Mouse (Mus musculus) hindbrain, embryonic 10.5 days (tissue): ENCODE measurements around the gene Cyp3a13. TPM values are rescaled to one million over a fixed set of nuclear protein-coding genes. Genes with fewer than 3 reads are reported as not detected.
"Not testable (repeated sequence)": the region's sequence is repeated elsewhere in the genome, so short reads cannot be mapped to it uniquely, and the experiment has no call there.

Source experiments
- DNase-seq: peaks from one replicate; pipeline ENCODE4 v3.0.0-alpha.2; 2017; ENCODE audit warnings: low spot score
- H3K27ac ChIP-seq: fragments of 300-500 bp; sonication (generic); 2 replicates; pipeline ENCODE4 v1.5.1; 2016; ENCODE audit warnings: mild to moderate bottlenecking, moderate library complexity
- H3K27me3 ChIP-seq: fragments of 300-500 bp; sonication (generic); 2 replicates; pipeline ENCODE4 v1.6.1; 2016; ENCODE audit warnings: mild to moderate bottlenecking; ENCODE audit not compliant: poor library complexity, insufficient read depth, severe bottlenecking
- H3K36me3 ChIP-seq: fragments of 300-500 bp; sonication (generic); 2 replicates; pipeline ENCODE4 v1.6.1; 2016; ENCODE audit warnings: mild to moderate bottlenecking, moderate library complexity
- H3K4me1 ChIP-seq: fragments of 300-500 bp; sonication (generic); replicated peaks from 2 replicates; pipeline ENCODE4 v1.6.1; 2016; ENCODE audit warnings: mild to moderate bottlenecking
- H3K4me3 ChIP-seq: fragments of 300-500 bp; sonication (generic); 2 replicates; pipeline ENCODE4 v1.5.1; 2016; ENCODE audit warnings: mild to moderate bottlenecking, moderate library complexity
- H3K9me3 ChIP-seq: fragments of 300-500 bp; sonication (generic); 2 replicates; pipeline ENCODE4 v1.6.1; 2016; ENCODE audit warnings: mild to moderate bottlenecking, moderate library complexity
- WGBS: fragments of 180-500 bp; shearing (Covaris S2); methylation state at CpG from one replicate; pipeline ENCODE4 v1.1.7; 2016; 5-methylcytosine and 5-hydroxymethylcytosine counted together
- polyA plus RNA-seq: library from polyadenylated mRNA; unstranded; fragments of >200 nt; fragmentation: Nextera tagmentation; extraction: Ambion mirVana; gene quantifications from 2 replicates; pipeline ENCODE4 v1.2.1, GENCODE M21; 2016

The Cyp3a13 gene
- not detected in 2 replicates for polyA plus RNA-seq

- H3K27me3 ChIP-seq: no peaks in the 10 kb centered on the region
- H3K4me1 ChIP-seq: no peaks in the 10 kb centered on the region
- H3K36me3 ChIP-seq: no peaks in the 10 kb centered on the region
- H3K4me3 ChIP-seq: no peak within 1 kb of the TSS
- no peak for DNase-seq
- WGBS: 53% methylated on average over 2 of the region's 2 CpGs
- H3K9me3 ChIP-seq: no peaks in the 10 kb centered on the region
- no peak within 1 kb of the TSS for H3K27ac ChIP-seq
Observed at GRCm38 (mm10) chr5:137921532-137921931, at the start of gene Cyp3a13. TSS of gene Cyp3a13 (minus strand) at chr5:137921619.

GRCm38 (mm10) chr5:137966492-137966891 lies 45.1 kb upstream of the Cyp3a13 start:
- no peak for DNase-seq
- peaks cover 10% of the 10 kb centered on the region; the same call in 1 of the 2 replicates for H3K4me1 ChIP-seq
- H3K27me3 ChIP-seq: no peaks in the 10 kb centered on the region
- no peak overlapping the region for H3K4me3 ChIP-seq
- no peaks in the 10 kb centered on the region for H3K36me3 ChIP-seq
- no peak overlapping the region for H3K27ac ChIP-seq
- no peaks in the 10 kb centered on the region for H3K9me3 ChIP-seq

GRCm38 (mm10) chr5:137962945-137963344 lies 41.5 kb upstream of the Cyp3a13 start, which contains the start of gene Gjc3:
TSS of gene Gjc3 (minus strand) at chr5:137963098.
- no peaks in the 10 kb centered on the region for H3K27me3 ChIP-seq
- no peaks in the 10 kb centered on the region for H3K36me3 ChIP-seq
- 44% methylated on average over 8 of the region's 8 CpGs for WGBS
- peaks cover 10% of the 10 kb centered on the region; the same call in 1 of the 2 replicates for H3K4me1 ChIP-seq
- no peaks in the 10 kb centered on the region for H3K9me3 ChIP-seq
- no peak within 1 kb of the TSS for H3K4me3 ChIP-seq
- peak; percentile 15 for DNase-seq
- peak within 1 kb of the TSS; percentile 24; the same call in 1 of the 2 replicates for H3K27ac ChIP-seq

DNA sequence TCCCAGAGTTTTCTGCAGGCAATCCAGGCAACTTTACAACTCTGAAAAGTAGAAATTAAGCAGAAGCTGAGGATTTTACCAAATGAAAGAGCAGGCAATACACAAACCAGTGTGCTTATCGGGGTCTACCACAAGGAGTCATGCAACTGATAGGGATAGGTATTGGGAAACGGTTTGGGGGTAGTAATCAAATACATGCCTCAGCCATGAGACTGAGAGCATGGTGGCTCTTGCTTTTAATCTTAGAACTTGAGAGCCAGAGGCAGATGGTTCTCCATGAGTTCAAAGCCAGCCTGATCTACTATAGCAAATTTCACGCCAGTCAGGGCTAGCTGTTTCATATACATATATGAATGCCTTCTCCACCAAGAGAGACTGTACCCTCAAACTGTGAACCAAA lies 35.0 kb upstream of the Cyp3a13 start:
- Histone ChIP-seq H3K9me3 (no peaks in the 10 kb centered on the region), H3K27ac (no peak overlapping the region), H3K4me1 (no peaks in the 10 kb centered on the region), H3K27me3 (no peaks in the 10 kb centered on the region), H3K36me3 (no peaks in the 10 kb centered on the region), H3K4me3 (no peak overlapping the region)
- WGBS: 89% methylated on average over 3 of the region's 3 CpGs
- no peak for DNase-seq

GRCm38 (mm10) chr5:137951218-137951617 lies 29.8 kb upstream of the Cyp3a13 start:
- Histone ChIP-seq H3K27me3 (no peaks in the 10 kb centered on the region), H3K4me3 (no peak overlapping the region), H3K9me3 (no peaks in the 10 kb centered on the region), H3K4me1 (no peaks in the 10 kb centered on the region), H3K27ac (no peak overlapping the region), H3K36me3 (no peaks in the 10 kb centered on the region)
- no peak for DNase-seq
- WGBS: 44% methylated on average over 6 of the region's 6 CpGs

DNA sequence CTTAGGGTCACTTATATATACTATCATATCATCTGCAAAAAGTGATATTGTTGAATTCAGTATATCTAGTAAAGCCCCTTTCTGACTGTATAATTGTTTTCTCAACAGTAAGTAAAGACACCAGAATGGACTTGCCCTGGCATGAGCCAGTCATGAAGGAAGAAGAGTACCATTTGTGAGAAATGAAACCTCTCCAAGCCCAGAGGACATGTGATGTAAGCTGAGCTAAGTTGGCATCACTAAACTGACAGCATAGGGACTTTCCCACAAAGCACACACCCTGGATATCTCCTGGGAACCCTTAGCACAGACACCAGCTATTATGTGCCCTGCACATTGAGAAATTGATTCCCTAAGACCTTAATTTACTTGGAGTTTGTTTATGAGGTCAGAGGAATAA lies 25.9 kb upstream of the Cyp3a13 start:
- Histone ChIP-seq H3K27me3 (no peaks in the 10 kb centered on the region), H3K4me1 (no peaks in the 10 kb centered on the region), H3K9me3 (no peaks in the 10 kb centered on the region), H3K4me3 (no peak overlapping the region), H3K36me3 (no peaks in the 10 kb centered on the region), H3K27ac (no peak overlapping the region)
- DNase-seq: no peak

- Histone ChIP-seq H3K27me3 (no peaks in the 10 kb centered on the region), H3K27ac (no peak overlapping the region), H3K9me3 (no peaks in the 10 kb centered on the region), H3K4me3 (no peak overlapping the region), H3K36me3 (no peaks in the 10 kb centered on the region), H3K4me1 (no peaks in the 10 kb centered on the region)
- DNase-seq: no peak
- 80% methylated on average over 1 of the region's 1 CpGs for WGBS
Observed at GRCm38 (mm10) chr5:137943133-137943532, 21.7 kb upstream of the Cyp3a13 start.

GRCm38 (mm10) chr5:137940948-137941347 lies 19.5 kb upstream of the Cyp3a13 start:
- Histone ChIP-seq H3K27me3 (no peaks in the 10 kb centered on the region), H3K4me1 (no peaks in the 10 kb centered on the region), H3K27ac (no peak overlapping the region), H3K9me3 (0 out of 2 replicates have a peak, but pooled peaks cover 2% of the 10 kb centered on the region), H3K36me3 (no peaks in the 10 kb centered on the region), H3K4me3 (no peak overlapping the region)
- DNase-seq: no peak
- 84% methylated on average over 4 of the region's 4 CpGs for WGBS

DNA sequence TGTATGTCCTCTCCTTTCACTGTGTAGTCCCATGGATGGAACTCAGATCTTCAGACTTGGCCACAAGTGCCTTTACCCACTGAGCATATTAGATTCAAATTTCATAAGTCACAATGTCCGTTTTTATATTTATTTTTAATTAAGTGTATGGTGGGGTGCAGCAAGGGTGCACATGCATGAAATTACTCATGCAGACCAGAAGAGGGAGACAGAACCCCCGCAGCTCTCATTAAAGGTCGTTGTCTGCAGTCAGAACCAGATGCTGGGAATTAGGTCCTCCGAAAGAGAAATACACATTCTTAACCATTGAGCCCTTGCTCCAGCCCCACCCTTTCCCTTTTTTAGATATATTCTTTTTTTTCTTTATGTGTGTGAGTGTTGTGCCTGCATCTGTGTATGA lies 15.8 kb upstream of the Cyp3a13 start:
- H3K9me3 ChIP-seq: 0 out of 2 replicates have a peak, but pooled peaks cover 2% of the 10 kb centered on the region
- H3K36me3 ChIP-seq: no peaks in the 10 kb centered on the region
- WGBS: 67% methylated on average over 4 of the region's 4 CpGs
- DNase-seq: no peak
- no peak overlapping the region for H3K27ac ChIP-seq
- no peaks in the 10 kb centered on the region for H3K27me3 ChIP-seq
- H3K4me1 ChIP-seq: no peaks in the 10 kb centered on the region
- H3K4me3 ChIP-seq: no peak overlapping the region

DNA sequence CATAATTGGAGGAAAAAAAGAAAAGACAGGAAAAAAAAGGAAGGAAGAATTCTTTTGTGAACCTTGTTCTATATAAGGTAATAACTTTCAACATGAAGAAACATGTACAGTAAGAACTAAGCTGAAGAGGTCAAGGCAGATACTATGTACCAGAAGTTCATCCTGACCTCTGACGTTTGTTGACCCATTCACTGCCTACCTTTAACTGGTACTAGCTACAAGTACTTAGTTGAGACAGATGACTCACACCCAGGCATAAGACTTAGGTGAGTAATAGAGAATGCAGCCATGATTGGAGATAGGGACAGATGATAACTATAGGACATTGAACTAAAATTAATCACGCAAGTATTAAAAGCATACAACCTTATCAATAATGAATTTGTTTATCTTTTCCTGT lies 15.1 kb upstream of the Cyp3a13 start:
- no peaks in the 10 kb centered on the region for H3K4me1 ChIP-seq
- H3K27me3 ChIP-seq: no peaks in the 10 kb centered on the region
- no peak for DNase-seq
- WGBS: 91% methylated on average over 2 of the region's 2 CpGs
- no peak overlapping the region for H3K4me3 ChIP-seq
- 0 out of 2 replicates have a peak, but pooled peaks cover 2% of the 10 kb centered on the region for H3K9me3 ChIP-seq
- H3K27ac ChIP-seq: no peak overlapping the region
- H3K36me3 ChIP-seq: no peaks in the 10 kb centered on the region

DNA sequence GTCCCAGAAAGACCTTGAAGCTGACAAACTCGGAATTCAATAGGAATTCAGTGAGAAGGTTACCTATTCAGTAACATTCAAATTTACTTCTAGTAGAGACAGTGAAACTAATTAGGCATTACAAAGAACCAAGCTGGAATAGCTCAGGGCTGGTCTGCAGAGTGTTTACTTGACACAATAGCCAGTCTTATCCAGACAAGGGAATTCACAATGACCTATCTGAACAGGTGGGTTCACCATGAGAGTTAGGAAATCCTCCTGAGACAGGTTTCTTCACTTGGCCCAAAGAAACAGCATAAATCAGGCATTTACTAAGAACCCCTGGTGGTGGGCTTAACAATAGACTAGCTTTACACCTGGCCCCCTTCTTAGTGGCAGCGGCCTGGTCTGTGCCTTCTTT lies 12.5 kb upstream of the Cyp3a13 start:
- H3K36me3 ChIP-seq, H3K27ac ChIP-seq, H3K4me3 ChIP-seq, H3K27me3 ChIP-seq, H3K9me3 ChIP-seq, DNase-seq, H3K4me1 ChIP-seq: not testable (repeated sequence)
- 80% methylated on average over 2 of the region's 2 CpGs for WGBS

GRCm38 (mm10) chr5:137928439-137928838 lies 7.0 kb upstream of the Cyp3a13 start:
- no peaks in the 10 kb centered on the region for H3K27me3 ChIP-seq
- H3K4me1 ChIP-seq: no peaks in the 10 kb centered on the region
- WGBS: 82% methylated on average over 11 of the region's 11 CpGs
- H3K36me3 ChIP-seq: no peaks in the 10 kb centered on the region
- no peak overlapping the region for H3K4me3 ChIP-seq
- H3K9me3 ChIP-seq: no peaks in the 10 kb centered on the region
- no peak for DNase-seq
- no peak overlapping the region for H3K27ac ChIP-seq

DNA sequence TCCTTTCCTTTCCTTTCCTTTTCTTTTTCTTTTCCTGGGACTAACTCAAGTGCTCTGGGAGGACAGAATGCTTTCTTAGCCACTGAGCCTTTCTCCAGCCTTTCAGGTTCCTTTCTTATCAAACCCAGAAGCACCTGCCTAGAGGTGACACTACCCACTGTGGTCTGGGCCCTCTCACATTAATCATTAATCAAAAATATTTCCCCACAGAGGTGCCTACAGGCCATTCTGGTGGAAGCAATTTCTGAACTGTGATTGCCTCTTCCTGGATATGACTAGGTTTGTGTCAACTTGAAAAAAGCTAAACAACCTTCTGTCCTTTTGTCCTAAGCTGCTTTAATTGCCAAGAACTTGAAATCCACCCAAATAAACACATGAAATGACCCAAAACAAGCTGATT lies 752 bp upstream of the Cyp3a13 start:
- no peaks in the 10 kb centered on the region for H3K27me3 ChIP-seq
- no peaks in the 10 kb centered on the region for H3K9me3 ChIP-seq
- no peak for DNase-seq
- no peak overlapping the region for H3K4me3 ChIP-seq
- no peaks in the 10 kb centered on the region for H3K36me3 ChIP-seq
- H3K4me1 ChIP-seq: no peaks in the 10 kb centered on the region
- no peak overlapping the region for H3K27ac ChIP-seq

GRCm38 (mm10) chr5:137915550-137915949 lies 5.9 kb downstream of the Cyp3a13 start:
- Histone ChIP-seq H3K36me3 (no peaks in the 10 kb centered on the region), H3K27me3 (no peaks in the 10 kb centered on the region), H3K9me3 (no peaks in the 10 kb centered on the region), H3K27ac (no peak overlapping the region), H3K4me3 (no peak overlapping the region), H3K4me1 (no peaks in the 10 kb centered on the region)
- WGBS: 88% methylated on average over 6 of the region's 6 CpGs
- no peak for DNase-seq
